13 mouse cellular contexts compared by ENCODE assay signal in the genomic region with DNA sequence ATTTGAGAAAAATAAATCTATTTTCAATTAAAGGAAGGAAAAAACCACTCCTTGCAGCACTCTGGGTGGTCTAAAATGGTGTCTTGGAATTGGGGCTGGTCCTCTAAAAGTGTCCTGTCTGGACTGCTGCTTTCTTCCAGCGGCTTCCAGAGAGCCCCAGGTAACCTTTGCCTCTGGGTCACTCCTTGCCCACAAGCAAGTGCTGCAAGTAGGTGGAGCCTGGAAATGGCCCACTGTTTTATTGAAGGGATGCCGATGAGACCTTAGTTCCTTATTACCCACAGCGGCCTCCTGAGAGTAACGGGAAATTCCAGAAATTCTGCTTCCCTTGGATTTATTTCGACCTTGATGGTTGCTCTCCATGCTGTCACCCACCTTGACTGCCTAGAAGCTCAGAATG. TPM values are rescaled to one million over a fixed set of nuclear protein-coding genes. Genes with fewer than 3 reads are reported as not detected.
DNase-seq lines count a peak whose midpoint lies in the region; ATAC-seq and TF ChIP-seq lines count a peak whose summit lies in the region.
"Had no signal": no experiment of that assay in that cellular context is flagged by ENCODE, and none has a peak within 500 bp of the region (broad histone marks: within the 10 kb centered on the region; RNA-seq: fewer than 3 reads in every experiment).

No protein-coding gene starts in this region.

- no peaks in the 10 kb centered on the region for H3K27me3 ChIP-seq in heart, adult 2 months (ENCODE audit: control insufficient read depth, insufficient read depth, low read length)
- H3K27me3 ChIP-seq in heart, postnatal 0 days (ENCODE audit: control insufficient read depth, insufficient read depth, low read length): no peaks in the 10 kb centered on the region
- H3K27me3 ChIP-seq in hindbrain, embryonic 14.5 days (ENCODE audit: control insufficient read depth, insufficient read depth, low read length): no peaks in the 10 kb centered on the region
- H3K27me3 ChIP-seq in hindbrain, embryonic 12.5 days: no peaks in the 10 kb centered on the region
- H3K27me3 ChIP-seq: liver, embryonic 13.5 days had no signal

- TF ChIP-seq EP300 in heart, adult 2 months (IDR thresholded peaks at IDR 0.05; ENCODE audit: insufficient read depth, low read depth, low read length): no peak
- TF ChIP-seq EP300 in heart, postnatal 0 days (IDR thresholded peaks at IDR 0.05; ENCODE audit: low read depth): no peak

- H3K9me3 ChIP-seq in heart, postnatal 0 days (replicated peaks; ENCODE audit: control insufficient read depth, low read length): 0 out of 2 replicates have a peak, but pooled peaks cover 3% of the 10 kb centered on the region
- no peaks in the 10 kb centered on the region for H3K9me3 ChIP-seq in hindbrain, embryonic 14.5 days (ENCODE audit: control insufficient read depth, low read length)
- no peaks in the 10 kb centered on the region for H3K9me3 ChIP-seq in hindbrain, embryonic 12.5 days (replicated peaks)
- H3K9me3 ChIP-seq: liver, embryonic 13.5 days had no signal

- 0 out of 2 replicates have a peak overlapping the region, but pooled peaks have one; percentile 5 for H3K4me2 ChIP-seq in heart, postnatal 0 days (ENCODE audit: low read depth, low read length)
- H3K4me2 ChIP-seq in hindbrain, embryonic 14.5 days (replicated peaks): no peak overlapping the region
- H3K4me2 ChIP-seq in hindbrain, embryonic 12.5 days (replicated peaks): no peak overlapping the region
- H3K4me2 ChIP-seq: liver, embryonic 13.5 days had no signal

- no peaks in the 10 kb centered on the region; the same call in 1 of the 2 replicates for H3K79me2 ChIP-seq in heart, adult 2 months (replicated peaks; ENCODE audit: control insufficient read depth, insufficient read depth, low read length)

- DNase-seq in heart, adult 2 months: peak; percentile 23 to 31
- DNase-seq in heart, adult 9 months (ENCODE audit: low spot score in 2 of 2): no peak
- DNase-seq in 3T3-L1 (ENCODE audit: low read depth, low spot score): peak; percentile 33
- DNase-seq in heart, postnatal 0 days (ENCODE audit: low spot score): no peak
- peak; percentile 29 to 57 for DNase-seq in kidney, postnatal 25 days
- DNase-seq in hindbrain, embryonic 14.5 days (ENCODE audit: low spot score): no peak
- no peak for DNase-seq in cerebellum, postnatal 36 days
- DNase-seq: forebrain, postnatal 0 days; gastrocnemius, postnatal 25 days; liver, embryonic 13.5 days had no signal

- no peak for TF ChIP-seq CTCF in heart, adult 2 months (IDR thresholded peaks at IDR 0.05)
- no peak for TF ChIP-seq CTCF in heart, postnatal 0 days (IDR thresholded peaks at IDR 0.05; ENCODE audit: low read depth)

- H3K4me3 ChIP-seq in heart, adult 2 months: no peak overlapping the region
- no peak overlapping the region for H3K4me3 ChIP-seq in heart, postnatal 0 days (ENCODE audit: low read depth, low read length)
- no peak overlapping the region for H3K4me3 ChIP-seq in hindbrain, embryonic 14.5 days (replicated peaks; ENCODE audit: low read length)
- no peak overlapping the region for H3K4me3 ChIP-seq in hindbrain, embryonic 12.5 days
- H3K4me3 ChIP-seq: liver, embryonic 13.5 days had no signal

- H3K4me1 ChIP-seq in heart, adult 2 months (ENCODE audit: control insufficient read depth, insufficient read depth, low read length): peaks cover 6% of the 10 kb centered on the region
- peaks cover 39% of the 10 kb centered on the region for H3K4me1 ChIP-seq in heart, postnatal 0 days (ENCODE audit: control insufficient read depth, insufficient read depth)
- no peaks in the 10 kb centered on the region for H3K4me1 ChIP-seq in hindbrain, embryonic 14.5 days (replicated peaks; ENCODE audit: control insufficient read depth, insufficient read depth, low read length)
- no peaks in the 10 kb centered on the region for H3K4me1 ChIP-seq in hindbrain, embryonic 12.5 days
- H3K4me1 ChIP-seq: liver, embryonic 13.5 days had no signal

- H3K27ac ChIP-seq in heart, adult 2 months: peak overlapping the region; percentile 86
- H3K27ac ChIP-seq in heart, postnatal 0 days (ENCODE audit: low read depth): peak overlapping the region; percentile 94
- H3K27ac ChIP-seq in hindbrain, embryonic 14.5 days: no peak overlapping the region
- no peak overlapping the region for H3K27ac ChIP-seq in hindbrain, embryonic 12.5 days
- H3K27ac ChIP-seq: liver, embryonic 13.5 days had no signal

- WGBS in heart, adult 2 months: 48% methylated on average over 5 of the region's 5 CpGs
- WGBS in heart, postnatal 0 days: 52% methylated on average over 5 of the region's 5 CpGs
- 85% methylated on average over 5 of the region's 5 CpGs for WGBS in hindbrain, embryonic 14.5 days
- WGBS in hindbrain, embryonic 12.5 days: 76% methylated on average over 5 of the region's 5 CpGs

- intact Hi-C loops in heart, adult 2 months (cut with DNase I): no loop called here

- ATAC-seq in heart, postnatal 0 days (ENCODE audit: insufficient read depth, low read depth): peak; percentile 14
- ATAC-seq in hindbrain, embryonic 14.5 days (ENCODE audit: low FRiP score): no peak
- ATAC-seq in hindbrain, embryonic 12.5 days (ENCODE audit: low FRiP score): no peak
- ATAC-seq: activated CD4-positive, CD25-positive, alpha-beta regulatory T cell, adult 4 months; forebrain, postnatal 0 days; inflammation-experienced regulatory T-cells, adult 6 months had no signal

- no peak for TF ChIP-seq POLR2A in heart, adult 2 months (IDR thresholded peaks at IDR 0.05; ENCODE audit: insufficient read depth, low read depth, low read length)

- no peak overlapping the region for H3K9ac ChIP-seq in heart, adult 2 months (ENCODE audit: low read depth, low read length)
- H3K9ac ChIP-seq in heart, postnatal 0 days (replicated peaks; ENCODE audit: low read depth, low read length): 0 out of 2 replicates have a peak overlapping the region, but pooled peaks have one; percentile 6
- H3K9ac ChIP-seq in hindbrain, embryonic 14.5 days: no peak overlapping the region
- no peak overlapping the region for H3K9ac ChIP-seq in hindbrain, embryonic 12.5 days
- H3K9ac ChIP-seq: forebrain, postnatal 0 days; liver, embryonic 13.5 days had no signal

- peaks cover 2% of the 10 kb centered on the region; the same call in 1 of the 2 replicates for H3K36me3 ChIP-seq in heart, adult 2 months (ENCODE audit: control insufficient read depth, insufficient read depth, low read length)
- no peaks in the 10 kb centered on the region for H3K36me3 ChIP-seq in heart, postnatal 0 days (replicated peaks; ENCODE audit: control insufficient read depth, insufficient read depth, low read length)
- H3K36me3 ChIP-seq in hindbrain, embryonic 14.5 days (replicated peaks; ENCODE audit: control insufficient read depth, insufficient read depth): no peaks in the 10 kb centered on the region
- no peaks in the 10 kb centered on the region for H3K36me3 ChIP-seq in hindbrain, embryonic 12.5 days
- H3K36me3 ChIP-seq: liver, embryonic 13.5 days had no signal

RNA-seq across cellular contexts. Expression of a gene that starts 23.4 kb away (rescaled TPM):
- total RNA-seq in heart, adult 2 months (2021): 10 to 100 TPM; 51.2 to 55.1 TPM
- polyA plus RNA-seq in heart, adult 2 months (2012; rRNA removed): 52.0 and 73.9 TPM in 2 replicates
- 98.9 and 100 TPM in 2 replicates for total RNA-seq in heart, postnatal 0 days (2014; rRNA removed; ENCODE audit: low replicate concordance)
- polyA plus RNA-seq in heart, postnatal 0 days (2015; fragmentation: Nextera tagmentation; extraction: Ambion mirVana): 7.7 and 8.3 TPM in 2 replicates
- polyA plus RNA-seq in hindbrain, embryonic 14.5 days (2014; fragmentation: Nextera tagmentation; extraction: Ambion mirVana): 2.7 and 2.8 TPM in 2 replicates
- polyA plus RNA-seq in hindbrain, embryonic 12.5 days (2016; fragmentation: Nextera tagmentation; extraction: Ambion mirVana): 0.57 and 0.88 TPM in 2 replicates
- polyA plus RNA-seq: activated CD4-positive, CD25-positive, alpha-beta regulatory T cell, adult 4 months; inflammation-experienced regulatory T-cells, adult 6 months had no signal

Comparison
In these comparisons a context has a peak if more than half of its experiments do, and no peak if none do; other contexts are left out.
1. DNase-seq: peak in heart, adult 2 months (2 of 2), 3T3-L1 (single experiment) and kidney, postnatal 25 days (2 of 2); none in heart, adult 9 months (0 of 2), heart, postnatal 0 days (single experiment), hindbrain, embryonic 14.5 days (single experiment) and cerebellum, postnatal 36 days (0 of 2).
2. H3K27ac ChIP-seq: peak in heart, adult 2 months (single experiment) and heart, postnatal 0 days (single experiment); none in hindbrain, embryonic 14.5 days (single experiment) and hindbrain, embryonic 12.5 days (single experiment).